Mouse (Mus musculus): ENCODE results near the gene Npdc1. TPM values are rescaled to one million over a fixed set of nuclear protein-coding genes. Genes with fewer than 3 reads are reported as not detected.

Gene Npdc1
- total RNA-seq, 2 experiments from 2014 or later: 41.2 to 45.9 TPM

Small RNA genes lying within 50 kb of the gene (microRNA-seq; reads per million reads assigned to microRNA genes)
- not detected for gene Mir3087

Other genes starting within 250 kb of the Npdc1 start
- gene Nrarp, start 218.6 kb upstream of the Npdc1 start, total RNA-seq (2021): 10 to 100 TPM; 20.8 to 22.5 TPM
- gene Tor4a, start 202.5 kb upstream of the Npdc1 start, total RNA-seq (2021): 1 to 10 TPM; 2.7 to 2.9 TPM
- gene Nelfb, start 187.9 kb upstream of the Npdc1 start, total RNA-seq (2021): 10 to 100 TPM; 43.4 to 47.7 TPM
- gene Stpg3, start 184.7 kb upstream of the Npdc1 start, total RNA-seq (2021): not detected
- under 1 TPM in 1 of 2 experiments, not detected in 1; 0.25 TPM for gene Fam166a, start 180.6 kb upstream of the Npdc1 start, total RNA-seq (2021)
- gene Tubb4b, start 174.6 kb upstream of the Npdc1 start, total RNA-seq (2021): 100 to 1,000 TPM; 360 to 390 TPM
- not detected for gene Slc34a3, start 165.0 kb upstream of the Npdc1 start, total RNA-seq (2021)
- not detected for gene Rnf224, start 162.6 kb upstream of the Npdc1 start, total RNA-seq (2021)
- 1 to 10 TPM; 1.4 to 2.0 TPM for gene Rnf208, start 157.1 kb upstream of the Npdc1 start, total RNA-seq (2021)
- not detected for gene Cysrt1, start 156.9 kb upstream of the Npdc1 start, total RNA-seq (2021)
- gene AL732309.1, start 152.5 kb upstream of the Npdc1 start, total RNA-seq (2021): 1 to 10 TPM; 1.3 to 1.5 TPM
- 10 to 100 TPM; 18.8 to 19.7 TPM for gene Tmem203, start 143.9 kb upstream of the Npdc1 start, total RNA-seq (2021)
- 1 to 10 TPM; 4.8 to 6.3 TPM for gene Tprn, start 136.7 kb upstream of the Npdc1 start, total RNA-seq (2021)
- gene Ssna1, start 126.9 kb upstream of the Npdc1 start, total RNA-seq (2021): 10 to 100 TPM; 55.9 to 58.1 TPM
- 10 to 100 TPM; 64.9 to 69.0 TPM for gene Anapc2, start 126.9 kb upstream of the Npdc1 start, total RNA-seq (2021)
- gene Tmem210, start 111.2 kb upstream of the Npdc1 start, total RNA-seq (2021): not detected
- not detected for gene Lrrc26, start 109.4 kb upstream of the Npdc1 start, total RNA-seq (2021)
- gene Grin1, start 80.2 kb upstream of the Npdc1 start, total RNA-seq (2021): under 1 TPM; 0.17 to 0.26 TPM
- gene Man1b1, start 67.0 kb upstream of the Npdc1 start, total RNA-seq (2021): 10 to 100 TPM; 36.5 to 40.2 TPM
- gene Dpp7, start 43.0 kb upstream of the Npdc1 start, total RNA-seq (2021): 10 to 100 TPM in 1 of 2 experiments, 1 to 10 TPM in 1; 8.1 to 11.9 TPM
- 10 to 100 TPM; 11.2 to 14.3 TPM for gene Uap1l1, start 33.7 kb upstream of the Npdc1 start, total RNA-seq (2021)
- gene Sapcd2, start 27.0 kb upstream of the Npdc1 start, total RNA-seq (2021): 1 to 10 TPM; 6.2 TPM
- 10 to 100 TPM; 35.1 to 42.0 TPM for gene Entpd2, start 3.5 kb upstream of the Npdc1 start, total RNA-seq (2021)
- gene Fut7, start 23.9 kb downstream of the Npdc1 start, total RNA-seq (2021): under 1 TPM in 1 of 2 experiments, not detected in 1; 0.34 TPM
- gene Abca2, start 29.4 kb downstream of the Npdc1 start, total RNA-seq (2021): 10 to 100 TPM; 12.7 to 13.8 TPM
- under 1 TPM in 1 of 2 experiments, not detected in 1; 0.34 TPM for gene Clic3, start 57.5 kb downstream of the Npdc1 start, total RNA-seq (2021)
- 10 to 100 TPM; 40.0 to 45.9 TPM for gene Paxx, start 61.7 kb downstream of the Npdc1 start, total RNA-seq (2021)
- 1 to 10 TPM; 2.9 to 3.9 TPM for gene Ptgds, start 70.7 kb downstream of the Npdc1 start, total RNA-seq (2021)
- not detected for gene Lcn12, start 94.6 kb downstream of the Npdc1 start, total RNA-seq (2021)
- 10 to 100 TPM; 62.5 to 71.4 TPM for gene Fbxw5, start 101.4 kb downstream of the Npdc1 start, total RNA-seq (2021)
- 1 to 10 TPM in 1 of 2 experiments, under 1 TPM in 1; 0.74 to 1.2 TPM for gene C8g, start 102.4 kb downstream of the Npdc1 start, total RNA-seq (2021)
- gene Traf2, start 147.6 kb downstream of the Npdc1 start, total RNA-seq (2021): 10 to 100 TPM; 15.7 to 16.5 TPM
- gene Edf1, start 158.5 kb downstream of the Npdc1 start, total RNA-seq (2021): 100 to 1,000 TPM; 173 to 196 TPM
- 1 to 10 TPM; 2.3 to 2.5 TPM for gene Mamdc4, start 175.5 kb downstream of the Npdc1 start, total RNA-seq (2021)
- gene Phpt1, start 175.9 kb downstream of the Npdc1 start, total RNA-seq (2021): 10 to 100 TPM; 43.0 to 44.8 TPM
- gene Ajm1, start 182.4 kb downstream of the Npdc1 start, total RNA-seq (2021): under 1 TPM; 0.07 to 0.08 TPM
- gene Rabl6, start 209.2 kb downstream of the Npdc1 start, total RNA-seq (2021): 10 to 100 TPM; 59.3 to 65.0 TPM
- not detected for gene Ccdc183, start 218.3 kb downstream of the Npdc1 start, total RNA-seq (2021)
- gene Tmem141, start 222.7 kb downstream of the Npdc1 start, total RNA-seq (2021): 10 to 100 TPM; 11.7 to 18.6 TPM
- gene Fcna, start 228.7 kb downstream of the Npdc1 start, total RNA-seq (2021): 10 to 100 TPM in 1 of 2 experiments, 1 to 10 TPM in 1; 9.7 to 14.3 TPM